Mouse (Mus musculus) bone marrow macrophage, adult 2 months (primary cell): Measurements from ENCODE around the gene Agbl3. TPM values are rescaled to one million over a fixed set of nuclear protein-coding genes. Genes with fewer than 3 reads are reported as not detected.

Source experiments
- H3K27ac ChIP-seq: 2 replicates; pipeline ENCODE4 v1.5.1; 2012; ENCODE audit warnings: low read depth, low read length; ENCODE audit not compliant: insufficient read depth
- H3K4me1 ChIP-seq: 2 replicates; pipeline ENCODE4 v1.6.1; 2012; ENCODE audit warnings: low read length; ENCODE audit not compliant: control insufficient read depth, insufficient read depth
- H3K4me3 ChIP-seq: 2 replicates; pipeline ENCODE4 v1.5.1; 2012; ENCODE audit warnings: mild to moderate bottlenecking, low read length, moderate library complexity; ENCODE audit not compliant: insufficient read depth
- CTCF ChIP-seq: IDR thresholded peaks from 2 replicates; pipeline ENCODE4 v1.5.1; 2012; ENCODE audit warnings: low read depth, mild to moderate bottlenecking, low read length, moderate library complexity
- POLR2A ChIP-seq: IDR thresholded peaks from 2 replicates; pipeline ENCODE4 v1.6.1; 2012; ENCODE audit warnings: mild to moderate bottlenecking, low read depth, low read length, borderline replicate concordance
- polyA plus RNA-seq: library from polyadenylated mRNA; stranded (reverse); fragments of >200 nt; gene quantifications from 2 replicates; pipeline ENCODE4 v1.2.4, GENCODE M21; 2012; ENCODE audit not compliant: missing spikeins, insufficient read depth, insufficient read length

Agbl3 gene
- polyA plus RNA-seq, 1 experiment, result 4.6 TPM

DNA sequence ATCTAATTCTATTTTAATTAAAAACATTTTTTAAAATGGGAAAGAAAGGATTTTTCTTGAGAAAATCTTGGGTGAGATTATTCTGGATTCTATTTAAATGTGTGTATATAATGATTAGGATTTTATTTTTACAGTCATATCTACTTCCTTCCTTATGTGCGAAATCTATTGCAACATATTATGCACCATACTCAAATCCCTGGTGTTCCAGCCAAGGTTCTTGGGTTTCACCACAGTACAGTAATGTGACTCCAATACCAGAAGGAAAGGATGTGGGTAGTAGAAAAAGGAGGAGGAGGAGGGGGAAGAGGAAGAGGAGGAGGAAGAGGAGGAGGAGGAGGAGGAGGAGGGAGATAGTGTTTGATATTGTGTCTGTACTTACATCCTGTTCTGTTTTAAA, 2.3 kb downstream of the Agbl3 start:
- peak overlapping the region; percentile 45 for H3K27ac ChIP-seq
- H3K4me3 ChIP-seq, result no peak overlapping the region
- TF ChIP-seq POLR2A (no peak), CTCF (no peak)

DNA sequence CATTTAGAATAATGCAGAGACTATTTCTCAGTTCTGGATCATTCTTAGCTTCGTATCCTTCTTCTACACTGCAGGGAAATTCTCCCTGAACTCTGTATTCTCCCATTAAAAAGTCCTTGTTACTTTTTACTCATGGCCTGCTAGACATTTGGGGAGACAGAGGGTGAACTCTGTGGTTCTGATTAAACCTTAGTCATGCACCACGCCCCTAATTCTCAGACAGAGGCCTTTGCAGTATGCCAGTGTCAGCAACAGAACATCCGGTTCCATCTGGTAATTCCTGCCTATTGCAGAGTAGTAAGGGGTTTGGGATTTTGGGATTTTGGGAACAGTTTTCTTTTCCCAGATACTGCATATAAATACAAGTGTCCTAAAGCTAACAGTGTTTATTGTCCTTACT, 16.6 kb downstream of the Agbl3 start:
- TF ChIP-seq CTCF, result no peak
- TF ChIP-seq POLR2A, result no peak
- H3K4me3 ChIP-seq, result no peak overlapping the region
- no peak overlapping the region for H3K27ac ChIP-seq
- H3K4me1 ChIP-seq, result peaks cover 13% of the 10 kb centered on the region

More for the DNA sequence above, 2.3 kb downstream of the Agbl3 start:
- H3K4me1 ChIP-seq, result peaks cover 6% of the 10 kb centered on the region; the same call in 1 of the 2 replicates

DNA sequence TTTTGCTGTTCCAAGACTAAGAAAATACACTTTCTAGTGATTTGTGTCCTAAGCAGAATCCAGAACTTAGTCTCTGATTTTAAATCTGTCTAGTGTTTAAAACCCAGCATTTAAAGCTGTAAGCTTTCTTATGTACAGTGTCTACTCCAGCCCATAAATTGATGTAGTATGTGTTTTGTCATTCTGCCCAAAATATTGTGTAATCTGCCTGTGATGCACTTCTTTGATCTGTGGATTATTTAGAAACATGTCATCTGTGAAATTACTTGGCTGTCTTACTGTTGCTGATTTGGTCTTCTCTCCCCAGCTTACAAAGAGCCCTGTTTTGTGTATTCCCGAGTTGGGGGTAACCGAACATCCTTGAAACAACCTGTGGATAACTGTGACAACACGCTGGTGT, 17.7 kb downstream of the Agbl3 start:
- Histone ChIP-seq H3K4me3 (no peak overlapping the region), H3K4me1 (peaks cover 13% of the 10 kb centered on the region), H3K27ac (no peak overlapping the region)
- TF ChIP-seq CTCF, result no peak
- TF ChIP-seq POLR2A, result no peak

DNA sequence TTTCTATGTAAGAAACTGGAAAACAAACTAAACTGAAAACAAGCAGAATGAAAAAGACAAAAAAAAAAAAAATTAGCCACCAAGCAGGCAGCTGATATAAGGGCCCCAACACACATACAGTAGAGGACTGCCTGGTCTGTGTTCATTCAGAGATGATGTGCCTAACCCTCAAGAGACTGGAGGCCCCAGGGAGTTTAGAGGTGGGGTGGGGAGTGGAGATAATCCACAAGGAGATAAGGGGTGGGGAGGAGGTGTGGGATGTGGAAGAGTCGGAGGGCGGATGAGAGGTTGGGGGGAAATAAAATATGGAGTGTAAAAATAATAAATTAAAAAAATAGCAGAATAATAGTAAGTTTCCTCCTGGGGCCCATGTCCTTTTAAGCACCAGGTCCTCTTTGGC, 25.4 kb downstream of the Agbl3 start:
- H3K27ac ChIP-seq, result no peak overlapping the region
- peaks cover 2% of the 10 kb centered on the region for H3K4me1 ChIP-seq
- no peak for TF ChIP-seq POLR2A
- TF ChIP-seq CTCF, result no peak
- H3K4me3 ChIP-seq, result no peak overlapping the region

DNA sequence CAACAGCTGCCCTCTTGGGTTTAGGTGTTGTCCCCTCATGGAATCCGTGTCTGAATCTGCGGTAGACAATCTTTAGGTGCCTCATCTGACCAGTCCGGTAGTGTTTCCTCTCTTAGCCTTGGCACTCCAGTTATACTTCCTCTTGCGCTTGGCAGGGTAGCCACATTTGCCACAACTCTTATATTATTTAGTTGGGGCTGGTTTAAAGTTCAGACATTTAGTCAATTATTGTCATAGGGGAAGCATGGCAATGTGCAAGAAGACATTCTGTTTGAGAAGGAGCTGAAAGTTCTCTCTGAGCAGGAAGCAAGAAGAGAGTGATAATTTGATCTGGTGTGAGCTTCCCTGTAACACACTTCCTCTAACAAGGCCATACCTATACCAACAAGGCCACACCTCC, 30.4 kb downstream of the Agbl3 start:
- H3K4me1 ChIP-seq, result peaks cover 5% of the 10 kb centered on the region
- no peak overlapping the region for H3K4me3 ChIP-seq
- TF ChIP-seq POLR2A, result no peak
- no peak for TF ChIP-seq CTCF
- no peak overlapping the region for H3K27ac ChIP-seq

DNA sequence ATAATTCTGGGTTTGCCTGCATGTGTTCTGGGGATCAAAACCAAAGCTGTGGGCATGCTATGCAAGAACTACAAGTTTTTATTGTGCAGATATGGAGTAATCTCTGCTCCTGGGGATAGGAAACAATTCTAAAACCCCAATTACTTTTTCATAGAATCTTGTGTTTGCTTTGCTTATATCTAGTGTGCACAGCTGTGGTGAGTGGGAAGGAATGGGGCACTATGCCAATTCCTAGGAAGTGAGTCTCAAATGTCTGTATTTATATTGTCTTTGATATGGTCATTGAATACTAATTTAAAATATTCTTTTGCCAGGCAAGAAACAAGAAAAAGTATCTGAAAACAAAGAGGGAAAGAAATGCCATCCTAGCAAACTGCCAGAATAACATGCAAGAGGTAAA, 44.2 kb downstream of the Agbl3 start:
- no peak for TF ChIP-seq POLR2A
- TF ChIP-seq CTCF, result no peak
- H3K4me1 ChIP-seq, result no peaks in the 10 kb centered on the region
- H3K4me3 ChIP-seq, result no peak overlapping the region
- H3K27ac ChIP-seq, result no peak overlapping the region

DNA sequence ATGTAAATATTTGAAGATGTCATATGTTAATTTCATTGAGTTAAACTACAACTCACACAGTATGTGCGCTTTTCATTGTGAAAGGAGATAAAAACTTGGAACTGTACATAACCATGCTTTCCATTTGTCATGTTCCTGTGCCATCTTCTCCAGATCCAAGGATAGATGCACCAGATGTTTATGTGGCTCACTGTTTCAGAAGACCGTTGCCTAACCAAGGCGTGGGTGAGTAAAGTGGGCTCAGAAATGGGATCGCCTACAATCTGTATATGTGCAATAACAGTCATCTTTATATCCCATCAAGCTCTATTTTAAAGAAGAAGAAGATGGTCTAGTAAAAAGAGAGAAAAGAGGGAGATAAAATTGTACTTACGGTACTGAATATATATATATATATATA, 52.1 kb downstream of the Agbl3 start:
- Histone ChIP-seq H3K4me3 (no peak overlapping the region), H3K4me1 (peaks cover 3% of the 10 kb centered on the region), H3K27ac (no peak overlapping the region)
- TF ChIP-seq POLR2A, result no peak
- no peak for TF ChIP-seq CTCF

DNA sequence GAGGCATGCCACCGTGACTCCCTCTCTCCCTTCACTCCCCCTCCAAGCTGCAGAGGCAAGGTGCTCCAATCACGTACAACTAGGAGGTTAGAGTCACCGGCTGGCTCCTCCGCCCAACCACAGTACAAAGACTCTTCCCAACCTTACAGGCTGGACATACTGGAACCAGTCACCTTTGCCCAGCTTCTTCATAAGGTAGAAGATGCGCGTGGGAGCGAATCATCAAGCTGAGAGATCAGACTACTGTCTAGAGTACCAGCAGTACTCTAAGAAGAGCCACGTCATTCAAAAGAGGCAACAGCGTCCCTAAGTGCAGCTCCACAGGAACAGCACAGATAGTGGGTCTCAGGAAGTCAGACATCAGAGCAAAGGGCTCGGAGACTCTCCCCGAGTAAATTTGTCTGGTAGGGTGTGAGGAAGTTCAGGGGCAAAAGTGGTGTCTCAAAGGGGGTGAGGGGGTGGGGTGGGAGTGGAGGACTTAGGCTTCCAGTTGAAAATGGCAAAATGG, 81.4 kb downstream of the Agbl3 start:
- no peak for TF ChIP-seq POLR2A
- TF ChIP-seq CTCF, result no peak
- peak overlapping the region; percentile 82; the same call in 1 of the 2 replicates for H3K27ac ChIP-seq
- peaks cover 24% of the 10 kb centered on the region for H3K4me1 ChIP-seq
- no peak overlapping the region for H3K4me3 ChIP-seq

DNA sequence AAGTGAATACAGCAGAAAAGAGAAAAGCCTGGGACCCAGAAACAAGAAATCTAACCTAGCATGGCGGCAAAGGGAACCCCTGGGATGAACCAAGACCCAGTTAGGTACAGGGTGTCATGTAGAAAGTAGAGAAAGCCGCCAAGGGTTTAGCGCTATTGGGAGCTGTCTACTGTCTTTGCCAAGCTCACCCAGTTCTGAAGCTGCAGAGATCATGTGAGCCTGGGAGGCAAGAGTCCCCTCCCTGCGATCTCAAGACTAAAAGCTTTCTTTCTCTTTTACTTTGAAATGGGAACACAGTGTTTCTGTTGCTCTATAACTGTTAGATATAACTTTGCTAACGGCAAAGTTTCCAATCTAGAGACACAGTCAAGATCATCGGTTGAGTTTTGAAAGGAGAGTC, 82.1 kb downstream of the Agbl3 start:
- TF ChIP-seq POLR2A, result no peak
- TF ChIP-seq CTCF, result no peak
- H3K4me3 ChIP-seq, result peak overlapping the region; percentile 62
- peak overlapping the region; percentile 82 for H3K27ac ChIP-seq
- H3K4me1 ChIP-seq, result peaks cover 32% of the 10 kb centered on the region

DNA sequence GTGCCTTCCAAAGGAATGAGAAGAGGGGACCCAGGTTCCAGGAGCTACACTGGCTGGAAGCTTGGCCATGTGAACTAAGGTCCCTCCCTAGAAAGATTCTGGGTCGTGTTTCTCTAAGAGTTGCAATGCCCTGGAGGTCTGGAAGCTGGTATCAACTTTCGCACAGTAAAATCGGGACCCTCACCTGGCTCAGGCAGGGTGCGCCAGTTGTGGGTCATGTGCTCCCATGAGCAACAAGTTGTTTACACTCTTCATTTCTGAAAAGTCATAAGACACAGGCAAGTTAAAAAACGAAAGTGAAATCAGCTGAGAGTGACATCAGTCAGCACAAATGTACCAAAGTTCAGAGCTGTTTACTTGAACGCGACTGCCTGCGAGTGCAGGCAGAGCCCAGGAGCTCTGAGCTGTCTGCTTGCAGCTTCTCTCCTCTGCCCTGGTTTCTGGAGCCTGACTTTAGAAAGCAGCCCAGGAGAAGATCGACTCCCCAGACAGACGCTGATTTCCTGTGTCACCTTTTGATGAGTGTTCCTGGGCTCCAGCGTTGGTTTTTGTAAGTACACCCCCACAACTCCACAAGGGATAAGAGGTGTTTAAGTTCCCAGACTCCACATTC, 82.7 kb downstream of the Agbl3 start, which contains the start of gene Tmem140:
TSS of gene Tmem140 (plus strand) at position 356 of the 613 bp plus-strand sequence.
- peaks cover 37% of the 10 kb centered on the region for H3K4me1 ChIP-seq
- TF ChIP-seq POLR2A (no peak), CTCF (no peak)
- H3K4me3 ChIP-seq, result peak within 1 kb of the TSS; percentile 62
- H3K27ac ChIP-seq, result peak within 1 kb of the TSS; percentile 82
